In the genomic region with DNA sequence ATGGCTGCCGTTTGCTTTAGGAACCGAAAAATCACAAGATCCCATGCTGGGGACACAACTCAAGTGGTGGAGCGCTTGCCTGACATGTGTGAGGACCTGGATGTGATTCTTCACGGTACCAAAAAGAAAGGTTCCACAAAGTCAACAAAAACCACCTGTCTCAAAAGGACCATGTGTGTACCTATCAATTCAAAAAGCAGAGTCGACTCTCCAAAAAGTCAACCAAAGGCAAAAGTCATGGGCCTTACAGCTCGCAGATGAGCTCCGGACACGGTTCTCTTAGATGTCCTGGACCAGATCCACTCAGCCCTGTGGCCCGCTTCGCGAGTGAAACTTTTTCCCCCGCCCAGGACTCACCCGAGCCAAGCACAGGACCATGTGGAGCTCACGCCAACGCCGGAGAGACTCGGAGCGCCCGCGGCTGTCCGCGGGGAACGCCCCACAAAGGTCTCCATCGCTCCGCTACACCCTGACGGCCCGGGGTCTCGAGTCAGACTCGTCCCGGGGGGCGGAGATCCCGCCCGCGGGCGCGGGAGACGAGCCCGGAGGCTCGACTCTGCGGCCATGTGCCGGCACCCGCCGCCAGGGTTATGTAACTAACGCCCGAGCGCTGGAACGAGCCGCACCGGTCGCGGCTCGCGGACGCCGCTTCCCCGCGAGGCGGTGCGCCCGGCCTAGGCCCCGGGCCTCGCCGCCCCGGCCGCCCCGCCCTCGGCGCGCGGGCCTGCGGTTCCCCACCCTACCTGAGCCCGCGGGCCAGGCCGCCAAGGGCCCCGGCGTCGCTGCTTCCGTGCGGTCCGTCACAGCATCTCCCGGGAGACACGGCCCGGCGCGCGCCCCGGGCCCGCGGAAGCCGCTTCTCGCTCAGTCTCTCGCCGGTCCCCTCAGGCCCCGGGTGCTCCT, we compare ENCODE assay signal across 7 mouse cellular contexts. TPM values are rescaled to one million over a fixed set of nuclear protein-coding genes. Genes with fewer than 3 reads are reported as not detected.
DNase-seq lines count a peak whose midpoint lies in the region; ATAC-seq lines count a peak whose summit lies in the region.

A gene (plus strand): TSS at position 767 of the 903 bp plus-strand sequence.

- peaks cover 24% of the 10 kb centered on the region for H3K4me1 ChIP-seq in hindbrain, embryonic 13.5 days (replicated peaks)

- under 1% methylated on average over 93 of the region's 94 CpGs for WGBS in hindbrain, embryonic 13.5 days

- H3K4me3 ChIP-seq in hindbrain, embryonic 13.5 days, result peak within 1 kb of the TSS; percentile 93

- peak within 1 kb of the TSS; percentile 93 for H3K4me2 ChIP-seq in hindbrain, embryonic 13.5 days

- peak within 1 kb of the TSS; percentile 96 for H3K27ac ChIP-seq in hindbrain, embryonic 13.5 days

- H3K9ac ChIP-seq in hindbrain, embryonic 13.5 days, result peak within 1 kb of the TSS; percentile 93

- peak; percentile 85 for ATAC-seq in hindbrain, embryonic 13.5 days (ENCODE audit: low FRiP score)

- H3K27me3 ChIP-seq in hindbrain, embryonic 13.5 days, result no peaks in the 10 kb centered on the region

- no peaks in the 10 kb centered on the region for H3K9me3 ChIP-seq in hindbrain, embryonic 13.5 days

- peak; percentile 80 to 93 for DNase-seq in adrenal gland, adult (ENCODE audit: inconsistent age in 2 of 2, low spot score in 1 of 2)
- peak; percentile 31 to 54 for DNase-seq in cerebellum, postnatal 4 days (ENCODE audit: low spot score in 2 of 2)
- peak; percentile 36 to 40 for DNase-seq in frontal cortex, postnatal 25 days (ENCODE audit: low spot score in 2 of 2)
- DNase-seq in left cerebral cortex, adult 18-20 months (ENCODE audit: low spot score in 2 of 2), result peak; percentile 31 to 57
- peak; percentile 56 for DNase-seq in lung, postnatal 25 days (ENCODE audit: low spot score)
- peak; percentile 57 to 64 for DNase-seq in right cerebral cortex, postnatal 10 days (ENCODE audit: low spot score in 2 of 2)

- peaks cover 10% of the 10 kb centered on the region for H3K36me3 ChIP-seq in hindbrain, embryonic 13.5 days

RNA-seq across cellular contexts. Expression of the gene that starts here (rescaled TPM):
- polyA plus RNA-seq in hindbrain, embryonic 13.5 days (2015; fragmentation: Nextera tagmentation; extraction: Ambion mirVana), result not detected in 2 replicates
- under 1 TPM in 1 of 2 experiments, not detected in 1; 0.26 TPM for total RNA-seq in left cerebral cortex, adult 18-20 months (2021)

Comparison
In these comparisons a context has a peak if more than half of its experiments do, and no peak if none do; other contexts are left out.
1. Peak in every context shown above with its lines: DNase-seq, ATAC-seq, H3K4me3 ChIP-seq and H3K27ac ChIP-seq.
2. Peak in ATAC-seq, H3K4me3 ChIP-seq, H3K27ac ChIP-seq, H3K9ac ChIP-seq and H3K4me2 ChIP-seq in hindbrain, embryonic 13.5 days; RNA of the gene not detected or under 1 TPM.
3. Peak in DNase-seq in left cerebral cortex, adult 18-20 months; RNA of the gene not detected or under 1 TPM.